Mouse (Mus musculus): ENCODE data around the gene Eif4g1.

The Eif4g1 gene

GRCm38 (mm10) chr16:20726384-20726783 is 58.3 kb downstream of the Eif4g1 start:
- no peak for DNase-seq (ENCODE audit: low spot score)

DNA sequence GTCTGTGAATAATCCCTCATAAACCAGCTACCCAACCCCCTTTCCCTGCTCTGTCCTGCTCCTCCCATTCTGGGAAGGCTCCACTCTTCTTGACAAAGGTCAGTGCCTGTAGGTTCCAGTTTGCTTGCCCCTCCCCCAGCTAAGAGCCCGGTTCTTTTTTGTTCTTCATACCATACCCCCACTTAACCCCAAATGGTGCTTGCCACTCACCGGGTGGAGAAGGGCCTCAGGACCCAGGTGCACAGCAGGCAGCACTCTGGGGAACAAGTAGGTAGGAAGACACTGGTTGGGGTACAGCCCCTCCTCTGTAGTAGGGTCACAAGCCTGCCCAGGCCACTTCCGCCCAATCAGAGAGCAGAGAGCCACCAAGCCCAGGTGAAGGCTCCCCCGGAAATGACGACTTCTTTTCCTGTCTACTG is 62.2 kb downstream of the Eif4g1 start:
- no peak for DNase-seq (ENCODE audit: low spot score)

GRCm38 (mm10) chr16:20731688-20732087 is 63.6 kb downstream of the Eif4g1 start:
- no peak for DNase-seq (ENCODE audit: low spot score)

GRCm38 (mm10) chr16:20732251-20732924 is 64.3 kb downstream of the Eif4g1 start:
- no peak for DNase-seq (ENCODE audit: low spot score)

DNA sequence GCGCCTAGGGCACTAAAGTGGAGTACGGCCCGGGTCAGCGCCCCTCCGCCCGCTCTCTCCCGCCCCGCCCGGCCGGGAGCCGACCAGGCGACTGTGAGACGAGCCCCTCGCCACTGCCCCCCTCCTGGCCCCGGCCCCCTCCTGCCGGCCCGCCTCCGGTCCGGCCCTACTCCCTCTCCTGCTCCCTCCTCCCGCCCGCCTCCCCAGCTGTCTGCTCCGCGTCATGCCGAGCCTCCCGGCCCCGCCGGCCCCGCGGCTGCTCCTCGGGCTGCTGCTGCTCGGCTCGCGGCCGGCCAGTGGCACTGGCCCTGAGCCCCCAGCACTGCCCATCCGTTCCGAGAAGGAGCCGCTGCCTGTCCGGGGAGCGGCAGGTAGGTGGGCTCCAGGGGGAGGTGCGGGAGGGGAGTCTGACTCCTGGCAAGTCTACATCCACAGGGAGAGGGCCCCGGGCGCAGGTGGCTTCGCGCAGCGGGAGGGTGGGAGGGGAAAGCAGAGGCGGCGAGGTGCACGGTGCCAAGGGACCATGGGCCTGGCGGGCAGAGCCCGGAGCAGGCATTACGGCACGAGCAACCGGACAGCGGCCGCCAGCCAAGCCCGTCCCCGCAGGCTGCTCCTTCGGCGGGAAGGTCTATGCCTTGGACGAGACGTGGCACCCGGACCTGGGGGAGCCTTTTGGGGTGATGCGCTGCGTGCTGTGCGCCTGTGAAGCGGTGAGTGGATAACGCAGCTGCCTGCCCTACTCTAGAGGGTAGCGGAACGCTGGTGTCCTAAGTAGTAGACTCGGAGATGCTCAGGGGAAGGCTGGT is 65.0 kb downstream of the Eif4g1 start, which contains the start of gene Chrd:
Chrd (plus strand) TSS at position 203 of the 806 bp plus-strand sequence.
- no peak for DNase-seq (ENCODE audit: low spot score)

- DNase-seq (ENCODE audit: low spot score) = no peak
These were observed 65.9 kb downstream of the Eif4g1 start, which contains the start of gene Thpo for GRCm38 (mm10) chr16:20733731-20734730. Gene Thpo (minus strand): TSS chr16:20734511.

DNA sequence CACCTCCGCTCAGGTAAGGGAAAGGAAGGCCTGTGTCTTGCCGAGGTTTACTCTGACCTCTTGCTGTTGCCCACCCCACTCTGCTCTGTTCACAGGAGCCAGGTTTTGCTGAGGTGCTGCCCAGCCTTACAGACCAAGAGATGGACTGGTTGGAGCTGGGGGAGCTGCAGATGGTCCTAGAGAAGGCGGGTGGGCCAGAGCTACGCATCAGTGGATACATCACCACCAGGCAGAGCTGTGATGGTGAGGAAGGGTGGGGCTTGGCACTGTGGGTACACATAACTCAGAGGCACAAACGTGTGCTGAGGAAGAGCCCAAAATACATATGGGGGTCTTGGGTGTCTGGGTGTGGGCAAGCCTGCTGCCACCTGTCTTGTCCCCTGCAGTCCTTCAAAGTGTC is 67.5 kb downstream of the Eif4g1 start:
- no peak for DNase-seq (ENCODE audit: low spot score)

DNA sequence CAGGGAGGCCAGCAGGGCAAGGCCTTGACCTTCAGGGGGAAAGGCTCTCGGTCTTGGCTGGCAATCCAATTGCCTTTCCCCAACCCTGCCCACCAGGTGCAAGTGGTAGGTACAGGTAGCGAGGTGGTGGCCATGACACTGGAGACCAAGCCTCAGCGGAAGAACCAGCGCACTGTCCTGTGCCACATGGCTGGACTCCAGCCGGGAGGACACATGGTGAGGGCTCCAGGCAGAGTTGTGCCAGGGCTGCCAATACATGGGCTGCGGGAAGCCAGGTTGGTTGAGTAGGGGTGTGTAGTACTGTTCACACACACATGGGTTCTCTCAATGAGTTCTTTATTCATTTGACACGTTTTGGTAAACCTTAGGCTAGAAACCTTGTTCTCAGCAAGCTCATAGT is 68.1 kb downstream of the Eif4g1 start:
- no peak for DNase-seq (ENCODE audit: low spot score)

GRCm38 (mm10) chr16:20736823-20737222 is 68.7 kb downstream of the Eif4g1 start:
- DNase-seq (ENCODE audit: low spot score) = no peak

GRCm38 (mm10) chr16:20739845-20740244 is 71.7 kb downstream of the Eif4g1 start:
- no peak for DNase-seq (ENCODE audit: low spot score)
